Mouse (Mus musculus) midbrain, embryonic 10.5 days (tissue): ENCODE measurements at regions not wholly inside any gene's neighbourhood (a gene's known extent, or its start where the extent isn't known, plus 50 kb on each side); places are given as distances from the start of the nearest gene placed in this dataset.

Source experiments
- DNase-seq: peaks from one replicate; pipeline ENCODE4 v3.0.0-alpha.2; 2017; ENCODE audit warnings: low spot score
- H3K27ac ChIP-seq: fragments of 300-500 bp; sonication (generic); replicated peaks from 2 replicates; pipeline ENCODE4 v1.5.1; 2016; ENCODE audit warnings: mild to moderate bottlenecking
- H3K27me3 ChIP-seq: fragments of 300-500 bp; sonication (generic); 2 replicates; pipeline ENCODE4 v1.6.1; 2016; ENCODE audit warnings: low read depth, mild to moderate bottlenecking; ENCODE audit not compliant: poor library complexity, severe bottlenecking
- H3K36me3 ChIP-seq: fragments of 300-500 bp; sonication (generic); 2 replicates; pipeline ENCODE4 v1.6.1; 2016; ENCODE audit warnings: mild to moderate bottlenecking, moderate library complexity
- H3K4me1 ChIP-seq: fragments of 300-500 bp; sonication (generic); 2 replicates; pipeline ENCODE4 v1.6.1; 2016
- H3K4me3 ChIP-seq: fragments of 300-500 bp; sonication (generic); 2 replicates; pipeline ENCODE4 v1.5.1; 2016; ENCODE audit warnings: mild to moderate bottlenecking, moderate library complexity
- H3K9me3 ChIP-seq: fragments of 300-500 bp; sonication (generic); replicated peaks from 2 replicates; pipeline ENCODE4 v1.6.1; 2016; ENCODE audit warnings: mild to moderate bottlenecking
- WGBS: fragments of 180-500 bp; shearing (Covaris S2); methylation state at CpG from one replicate; pipeline ENCODE4 v1.1.7; 2016; 5-methylcytosine and 5-hydroxymethylcytosine counted together

DNA sequence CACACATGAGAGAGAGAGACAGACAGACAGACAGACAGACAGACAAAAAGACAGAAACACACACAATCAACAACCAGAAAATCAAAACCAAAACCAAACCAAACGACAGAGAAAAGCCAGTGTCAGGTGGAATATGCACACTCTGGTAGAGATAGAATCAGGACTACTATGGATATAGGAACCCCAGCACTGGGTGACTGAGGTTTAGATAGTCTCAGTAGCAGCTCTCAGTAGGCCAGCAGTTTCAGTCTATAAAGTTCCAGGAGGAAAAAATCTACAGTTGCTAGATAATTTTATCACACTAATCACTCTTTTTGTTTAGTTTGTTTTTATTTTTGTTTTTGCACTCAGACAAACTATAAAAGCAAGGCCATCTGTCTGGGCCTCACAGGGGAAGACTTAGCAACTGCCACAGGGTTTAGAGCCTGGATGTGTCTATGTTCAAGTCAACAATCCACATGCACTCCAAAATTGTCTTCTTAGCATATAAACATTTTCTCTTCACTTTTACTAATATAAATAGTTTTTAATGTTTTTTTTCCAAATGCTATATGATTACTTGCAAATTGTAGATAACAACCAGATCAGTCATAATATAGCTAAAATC is 718.2 kb downstream of the Trim52 start:
- no peak overlapping the region for H3K4me3 ChIP-seq
- no peaks in the 10 kb centered on the region for H3K36me3 ChIP-seq
- no peaks in the 10 kb centered on the region for H3K9me3 ChIP-seq
- 97% methylated on average over 1 of the region's 1 CpGs for WGBS
- no peak overlapping the region for H3K27ac ChIP-seq
- DNase-seq: no peak
- H3K27me3 ChIP-seq: no peaks in the 10 kb centered on the region
- no peaks in the 10 kb centered on the region for H3K4me1 ChIP-seq

DNA sequence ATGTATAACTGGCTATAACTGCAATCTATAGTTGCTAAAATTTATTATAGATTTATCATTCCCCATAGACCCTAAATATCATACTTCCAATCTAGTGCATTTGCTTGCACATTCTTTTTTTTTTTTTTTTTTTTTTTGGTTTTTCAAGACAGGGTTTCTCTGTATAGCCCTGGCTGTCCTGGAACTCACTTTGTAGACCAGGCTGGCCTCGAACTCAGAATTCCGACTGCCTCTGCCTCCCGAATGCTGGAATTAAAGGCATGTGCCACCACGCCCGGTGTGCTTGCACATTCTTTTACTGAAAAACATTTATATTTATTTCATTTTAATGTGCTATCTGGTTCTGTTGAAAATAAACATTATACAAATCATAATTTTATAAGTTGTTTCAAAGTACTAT is 729.7 kb downstream of the Trim52 start:
- Histone ChIP-seq H3K4me1 (peaks cover 13% of the 10 kb centered on the region), H3K27ac (no peak overlapping the region), H3K27me3 (no peaks in the 10 kb centered on the region), H3K4me3 (no peak overlapping the region), H3K9me3 (no peaks in the 10 kb centered on the region), H3K36me3 (no peaks in the 10 kb centered on the region)
- 91% methylated on average over 5 of the region's 5 CpGs for WGBS
- no peak for DNase-seq

DNA sequence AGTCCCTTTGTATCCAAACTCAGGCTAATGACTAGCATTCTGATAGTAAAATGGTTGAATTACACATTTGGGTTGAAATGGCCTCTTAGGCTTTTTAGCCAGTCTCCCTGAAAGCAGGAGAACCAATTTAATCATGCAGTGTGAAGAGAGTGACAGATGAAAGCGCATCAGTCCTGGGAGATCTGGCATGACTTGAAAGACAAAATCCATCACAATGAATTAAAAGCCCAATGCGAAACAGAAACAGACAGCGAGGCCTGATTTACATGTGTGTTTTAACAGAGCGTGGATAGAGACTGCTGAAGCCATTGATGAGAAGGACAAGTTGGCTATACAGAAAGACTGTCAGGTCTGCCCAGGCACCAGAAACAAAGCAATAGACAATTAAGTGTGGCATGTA is 730.2 kb downstream of the Trim52 start:
- Histone ChIP-seq H3K9me3 (no peaks in the 10 kb centered on the region), H3K27me3 (no peaks in the 10 kb centered on the region), H3K4me1 (peaks cover 13% of the 10 kb centered on the region), H3K36me3 (no peaks in the 10 kb centered on the region), H3K4me3 (no peak overlapping the region), H3K27ac (no peak overlapping the region)
- WGBS: 42% methylated on average over 4 of the region's 4 CpGs
- DNase-seq: peak; percentile 47
